Mouse (Mus musculus) hindbrain, embryonic 12.5 days (tissue): Measurements from ENCODE around the gene Ppp1r3d. TPM values are rescaled to one million over a fixed set of nuclear protein-coding genes. Genes with fewer than 3 reads are reported as not detected.

Experiments
- ATAC-seq: fragments of 200-750 bp; cut with Nextera tagmentation; 2 replicates; pipeline ENCODE4 v1.8.0; 2017; ENCODE audit warnings: moderate TSS enrichment; ENCODE audit not compliant: low FRiP score
- H3K27ac ChIP-seq: fragments of 300-500 bp; sonication (generic); 2 replicates; pipeline ENCODE4 v1.5.1; 2016; ENCODE audit warnings: mild to moderate bottlenecking
- H3K27me3 ChIP-seq: fragments of 300-500 bp; sonication (generic); 2 replicates; pipeline ENCODE4 v1.6.1; 2016; ENCODE audit warnings: mild to moderate bottlenecking
- H3K36me3 ChIP-seq: fragments of 300-500 bp; sonication (generic); 2 replicates; pipeline ENCODE4 v1.6.1; 2016; ENCODE audit warnings: mild to moderate bottlenecking
- H3K4me1 ChIP-seq: fragments of 300-500 bp; sonication (generic); 2 replicates; pipeline ENCODE4 v1.6.1; 2016
- H3K4me2 ChIP-seq: fragments of 300-500 bp; sonication (generic); replicated peaks from 2 replicates; pipeline ENCODE4 v1.6.1; 2016; ENCODE audit warnings: mild to moderate bottlenecking
- H3K4me3 ChIP-seq: fragments of 300-500 bp; sonication (generic); 2 replicates; pipeline ENCODE4 v1.5.1; 2016; ENCODE audit warnings: mild to moderate bottlenecking
- H3K9ac ChIP-seq: fragments of 300-500 bp; sonication (generic); 2 replicates; pipeline ENCODE4 v1.6.1; 2016; ENCODE audit warnings: mild to moderate bottlenecking, moderate library complexity
- H3K9me3 ChIP-seq: fragments of 300-500 bp; sonication (generic); replicated peaks from 2 replicates; pipeline ENCODE4 v1.6.1; 2016; ENCODE audit warnings: mild to moderate bottlenecking
- WGBS: fragments of 180-500 bp; shearing (Covaris S2); methylation state at CpG from one replicate; pipeline ENCODE4 v1.1.7; 2016; 5-methylcytosine and 5-hydroxymethylcytosine counted together
- polyA plus RNA-seq: library from polyadenylated mRNA; unstranded; fragments of >200 nt; fragmentation: Nextera tagmentation; extraction: Ambion mirVana; gene quantifications from 2 replicates; pipeline ENCODE4 v1.2.1, GENCODE M21; 2016

Gene Ppp1r3d
- polyA plus RNA-seq, 1 experiment from 2014 or later: 3.4 TPM

- H3K9ac ChIP-seq: no peak overlapping the region
- H3K4me1 ChIP-seq: peaks cover 26% of the 10 kb centered on the region
- no peaks in the 10 kb centered on the region for H3K36me3 ChIP-seq
- no peak overlapping the region for H3K4me2 ChIP-seq
- H3K27ac ChIP-seq: no peak overlapping the region
- no peak for ATAC-seq
- no peak overlapping the region for H3K4me3 ChIP-seq
- WGBS: 55% methylated on average over 6 of the region's 6 CpGs
- peaks cover 21% of the 10 kb centered on the region for H3K27me3 ChIP-seq
- 0 out of 2 replicates have a peak, but pooled peaks cover under 1% of the 10 kb centered on the region for H3K9me3 ChIP-seq
Measured at GRCm38 (mm10) chr2:178412598-178412997, 1.7 kb downstream of the Ppp1r3d start.

GRCm38 (mm10) chr2:178410286-178410685 lies 4.0 kb downstream of the Ppp1r3d start:
- 0 out of 2 replicates have a peak, but pooled peaks cover 7% of the 10 kb centered on the region for H3K9me3 ChIP-seq

GRCm38 (mm10) chr2:178409024-178409423 lies 5.2 kb downstream of the Ppp1r3d start:
- no peak overlapping the region for H3K27ac ChIP-seq
- no peak overlapping the region for H3K4me3 ChIP-seq
- H3K9me3 ChIP-seq: 0 out of 2 replicates have a peak, but pooled peaks cover 7% of the 10 kb centered on the region
- H3K36me3 ChIP-seq: no peaks in the 10 kb centered on the region
- H3K9ac ChIP-seq: no peak overlapping the region
- WGBS: 59% methylated on average over 1 of the region's 1 CpGs
- H3K27me3 ChIP-seq: peaks cover 18% of the 10 kb centered on the region
- no peak for ATAC-seq
- no peak overlapping the region for H3K4me2 ChIP-seq
- H3K4me1 ChIP-seq: peaks cover 10% of the 10 kb centered on the region

More at GRCm38 (mm10) chr2:178410286-178410685, 4.0 kb downstream of the Ppp1r3d start:
- ATAC-seq: no peak
- Histone ChIP-seq H3K27me3 (peaks cover 21% of the 10 kb centered on the region), H3K9ac (no peak overlapping the region), H3K4me3 (no peak overlapping the region), H3K4me2 (no peak overlapping the region), H3K27ac (no peak overlapping the region), H3K36me3 (no peaks in the 10 kb centered on the region), H3K4me1 (peaks cover 18% of the 10 kb centered on the region)
- 87% methylated on average over 6 of the region's 6 CpGs for WGBS

GRCm38 (mm10) chr2:178407053-178407815 lies 7.0 kb downstream of the Ppp1r3d start, which contains the start of gene Sycp2:
TSS of gene Sycp2 (minus strand) at chr2:178407685.
- Histone ChIP-seq H3K4me2 (no peak within 1 kb of the TSS), H3K36me3 (no peaks in the 10 kb centered on the region), H3K9ac (no peak within 1 kb of the TSS), H3K9me3 (0 out of 2 replicates have a peak, but pooled peaks cover 7% of the 10 kb centered on the region), H3K4me3 (no peak within 1 kb of the TSS), H3K4me1 (no peaks in the 10 kb centered on the region), H3K27ac (no peak within 1 kb of the TSS), H3K27me3 (peaks cover 7% of the 10 kb centered on the region; the same call in 1 of the 2 replicates)
- 83% methylated on average over 52 of the region's 52 CpGs for WGBS
- peak; percentile 54 for ATAC-seq

Other genes with a start within 250 kb of the Ppp1r3d start
- gene Sycp2, start 6.8 kb downstream of the Ppp1r3d start, polyA plus RNA-seq: 0.22 and 0.25 TPM in 2 replicates
- 4.1 and 6.4 TPM in 2 replicates for gene Fam217b, start 52 bp upstream of the Ppp1r3d start, polyA plus RNA-seq
- gene Cdh26, start 16.1 kb upstream of the Ppp1r3d start, polyA plus RNA-seq: 0.06 and 0.51 TPM in 2 replicates